Mouse (Mus musculus) CH12.LX (cell line): Measurements from ENCODE around the gene Rdh5. TPM values are rescaled to one million over a fixed set of nuclear protein-coding genes. Genes with fewer than 3 reads are reported as not detected.

ENCODE experiments used
- DNase-seq: peaks from one replicate; pipeline ENCODE4 v3.0.0-alpha.2; 2013; ENCODE audit errors: extremely low read depth
- H3K27ac ChIP-seq: 2 replicates; pipeline ENCODE4 v1.5.1; 2012; ENCODE audit warnings: low read depth, mild to moderate bottlenecking, control low read depth, moderate library complexity; ENCODE audit not compliant: insufficient read depth
- H3K27me3 ChIP-seq: replicated peaks from 2 replicates; pipeline ENCODE3; 2012; ENCODE audit warnings: inconsistent platforms
- H3K36me3 ChIP-seq, 2 experiments: replicated peaks in 1 of 2; 2 replicates each; pipeline versions ENCODE3 to v1.6.1; 2012; ENCODE audit warnings: inconsistent platforms in 1 of 2, low read length in 1 of 2, mild to moderate bottlenecking in 1 of 2, mixed read lengths in 1 of 2, moderate library complexity in 1 of 2; ENCODE audit not compliant: control insufficient read depth in 1 of 2, insufficient read depth in 1 of 2
- H3K4me1 ChIP-seq, 2 experiments: 2 replicates each; pipeline ENCODE4 v1.6.1; 2012; ENCODE audit warnings: inconsistent platforms in 1 of 2, moderate library complexity in 1 of 2; ENCODE audit not compliant: insufficient read depth in 2 of 2, control insufficient read depth in 1 of 2
- H3K4me2 ChIP-seq: 2 replicates; pipeline ENCODE4 v1.6.1; 2012; ENCODE audit warnings: low read depth, mild to moderate bottlenecking, control low read depth; ENCODE audit not compliant: poor library complexity, insufficient read depth, severe bottlenecking
- H3K4me3 ChIP-seq, 3 experiments: fragments of 150-350 bp in 1 of 3; sonication (generic) in 1 of 3; replicated peaks in 1 of 3; 2 replicates each; pipeline versions ENCODE3 to v1.5.1; 2011 to 2012; ENCODE audit warnings: low read depth in 2 of 3, low read length in 2 of 3, mild to moderate bottlenecking in 2 of 3, moderate library complexity in 2 of 3, control low read depth in 1 of 3, improper control_type of control experiment in 1 of 3, inconsistent platforms in 1 of 3, mixed read lengths in 1 of 3; ENCODE audit not compliant: poor library complexity in 1 of 3
- H3K79me2 ChIP-seq: replicated peaks from 2 replicates; pipeline ENCODE4 v1.6.1; 2012; ENCODE audit warnings: mild to moderate bottlenecking, moderate library complexity; ENCODE audit not compliant: control insufficient read depth, poor library complexity, insufficient read depth, severe bottlenecking; ENCODE audit errors: extremely low read depth
- H3K9ac ChIP-seq: 2 replicates; pipeline ENCODE4 v1.6.1; 2012; ENCODE audit warnings: low read depth, mild to moderate bottlenecking, control low read depth, moderate library complexity; ENCODE audit not compliant: insufficient read depth
- H3K9me3 ChIP-seq: replicated peaks from 2 replicates; pipeline ENCODE3; 2012; ENCODE audit warnings: low read length, inconsistent platforms, mixed read lengths
- CHD2 ChIP-seq: IDR thresholded peaks from 2 replicates; pipeline ENCODE4 v1.6.1; 2011; ENCODE audit warnings: low read length, improper control_type of control experiment
- CTCF ChIP-seq, 2 experiments: IDR thresholded peaks in 1 of 2; conservative IDR thresholded peaks in 1 of 2; 2 replicates each; pipeline ENCODE4 v1.5.1; 2011 to 2012; ENCODE audit warnings: low read depth in 2 of 2, low read length in 2 of 2, improper control_type of control experiment in 1 of 2, inconsistent platforms in 1 of 2, mild to moderate bottlenecking in 1 of 2, moderate library complexity in 1 of 2
- EP300 ChIP-seq: IDR thresholded peaks from 2 replicates; pipeline ENCODE4 v1.6.1; 2011; ENCODE audit warnings: low read length, improper control_type of control experiment
- ETS1 ChIP-seq: conservative IDR thresholded peaks from 2 replicates; pipeline ENCODE4 v1.6.1; 2012; ENCODE audit warnings: low read depth, mild to moderate bottlenecking, inconsistent platforms, low read length, improper control_type of control experiment, moderate library complexity
- GABPA ChIP-seq: IDR thresholded peaks from 2 replicates; pipeline ENCODE4 v1.6.1; 2012; ENCODE audit warnings: low read depth, low read length, improper control_type of control experiment, inconsistent platforms; ENCODE audit not compliant: insufficient replicate concordance
- JUN ChIP-seq: IDR thresholded peaks from 2 replicates; pipeline ENCODE4 v1.6.1; 2011; ENCODE audit warnings: low read depth, mild to moderate bottlenecking, low read length, improper control_type of control experiment, moderate library complexity; ENCODE audit not compliant: insufficient read depth
- KAT2A ChIP-seq: IDR thresholded peaks from 2 replicates; pipeline ENCODE4 v1.6.1; 2012; ENCODE audit warnings: low read length, improper control_type of control experiment, inconsistent platforms; ENCODE audit not compliant: insufficient replicate concordance
- MAZ ChIP-seq: IDR thresholded peaks from 2 replicates; pipeline ENCODE4 v1.6.1; 2012; ENCODE audit warnings: low read depth, mild to moderate bottlenecking, inconsistent platforms, low read length, improper control_type of control experiment, moderate library complexity
- MXI1 ChIP-seq: IDR thresholded peaks from 2 replicates; pipeline ENCODE4 v1.6.1; 2011; ENCODE audit warnings: mild to moderate bottlenecking, low read depth, low read length, improper control_type of control experiment
- NELFE ChIP-seq: IDR thresholded peaks from 2 replicates; pipeline ENCODE4 v1.6.1; 2011; ENCODE audit warnings: low read depth, low read length, improper control_type of control experiment
- NRF1 ChIP-seq: IDR thresholded peaks from 2 replicates; pipeline ENCODE4 v1.6.1; 2014; ENCODE audit warnings: low read depth, mild to moderate bottlenecking, inconsistent platforms, low read length, improper control_type of control experiment, moderate library complexity
- PAX5 ChIP-seq: IDR thresholded peaks from 2 replicates; pipeline ENCODE4 v1.6.1; 2012; ENCODE audit warnings: low read length, inconsistent platforms, mixed read lengths
- RAD21 ChIP-seq: IDR thresholded peaks from 2 replicates; pipeline ENCODE4 v1.6.1; 2011; ENCODE audit warnings: low read depth, mild to moderate bottlenecking, low read length, improper control_type of control experiment, moderate library complexity
- RCOR1 ChIP-seq: conservative IDR thresholded peaks from 2 replicates; pipeline ENCODE4 v1.6.1; 2012; ENCODE audit warnings: low read depth, mild to moderate bottlenecking, inconsistent platforms, low read length, improper control_type of control experiment
- TBP ChIP-seq: conservative IDR thresholded peaks from 2 replicates; pipeline ENCODE4 v1.6.1; 2011; ENCODE audit warnings: low read depth, low read length, improper control_type of control experiment
- UBTF ChIP-seq: IDR thresholded peaks from 2 replicates; pipeline ENCODE4 v1.6.1; 2012; ENCODE audit warnings: low read depth, mild to moderate bottlenecking, inconsistent platforms, low read length, improper control_type of control experiment, moderate library complexity
- USF1 ChIP-seq: IDR thresholded peaks from 2 replicates; pipeline ENCODE4 v1.6.1; 2014; ENCODE audit warnings: low read depth, mild to moderate bottlenecking, inconsistent platforms, low read length, improper control_type of control experiment
- USF2 ChIP-seq: conservative IDR thresholded peaks from 2 replicates; pipeline ENCODE4 v1.6.1; 2011; ENCODE audit warnings: low read depth, low read length, improper control_type of control experiment
- ZKSCAN1 ChIP-seq: IDR thresholded peaks from 2 replicates; pipeline ENCODE4 v1.6.1; 2012; ENCODE audit warnings: low read depth, inconsistent platforms, low read length, improper control_type of control experiment, borderline replicate concordance
- dilution Hi-C: fragments of 300-500 bp; cut with MboI; formaldehyde crosslinking; loops from 2 replicates; pipeline ENCODE4 v1.14.3; 2020; ENCODE audit warnings: low sequenced_read_pairs; ENCODE audit not compliant: extremely low pct_unique_long_range_greater_than_20kb, extremely low pct_ligation_motif_present
- in situ Hi-C: fragments of 300-500 bp; cut with MboI; formaldehyde crosslinking; loops from 3 replicates; pipeline ENCODE4 v1.14.3; 2019; ENCODE audit warnings: low sequenced_read_pairs, low pct_ligation_motif_present, low pct_unique_long_range_greater_than_20kb, mixed read lengths
- polyA plus RNA-seq: library from polyadenylated mRNA; unstranded; fragments of >175 nt; gene quantifications from 2 replicates; pipeline ENCODE4 v1.2.1, GENCODE M21; 2012; ENCODE audit warnings: low read depth; ENCODE audit not compliant: insufficient read length
- total RNA-seq, 2 experiments: library from RNA; depleted of rRNA; stranded (reverse); fragments of 300-350 nt in 1 of 2; fragments of >200 nt in 1 of 2; gene quantifications; 2 replicates each; pipeline ENCODE4 v1.2.3; 2012 to 2014

Gene Rdh5
- total and polyA plus RNA-seq, 3 experiments, result 4.3 to 6.2 (median 5.2) TPM

DNA sequence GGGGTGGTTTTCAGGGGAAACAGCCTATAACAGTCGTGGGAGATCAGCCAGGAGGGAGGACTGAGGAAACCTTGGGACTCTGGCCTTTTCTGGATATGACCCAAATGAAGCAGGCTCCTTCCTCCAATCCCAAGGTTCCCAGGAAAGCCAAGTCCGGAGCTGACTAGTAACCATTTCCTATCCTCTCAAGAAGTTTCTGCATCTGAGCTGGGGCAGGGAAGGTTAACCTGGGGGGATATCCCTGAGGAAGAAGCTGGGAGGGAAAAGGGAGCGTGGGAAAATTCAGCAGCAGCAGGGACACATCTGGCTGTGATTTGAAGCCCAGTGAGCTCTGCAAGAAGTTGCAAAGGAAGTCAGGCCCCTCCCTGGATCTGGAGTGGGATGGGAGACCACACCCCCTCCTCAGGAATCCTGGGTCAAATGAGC, 1.9 kb downstream of the Rdh5 start:
- Histone ChIP-seq H3K4me3 (no peak overlapping the region), H3K4me1 (peaks cover 6 to 21% of the 10 kb centered on the region in 2 experiments), H3K27ac (no peak overlapping the region), H3K9ac (no peak overlapping the region), H3K79me2 (no peaks in the 10 kb centered on the region), H3K4me2 (no peak overlapping the region), H3K36me3 (peaks cover 11 to 48% of the 10 kb centered on the region in 2 experiments), H3K27me3 (no peaks in the 10 kb centered on the region), H3K9me3 (no peaks in the 10 kb centered on the region)
- in situ Hi-C loops (no loop called here), dilution Hi-C loops (no loop called here)
- no peak for DNase-seq
- TF ChIP-seq TBP (no peak), RAD21 (no peak), USF2 (no peak), GABPA (no peak), EP300 (no peak), CTCF (conservative IDR thresholded peaks at IDR 0.05 in 1 of 2, IDR thresholded peaks at IDR 0.05 in 1 of 2; ENCODE audit: low read depth in 2 of 2, low read length in 2 of 2) (no peak), MAZ (no peak), KAT2A (no peak), JUN (no peak), MXI1 (no peak), CHD2 (no peak), NELFE (no peak), ZKSCAN1 (no peak), UBTF (no peak), ETS1 (no peak), RCOR1 (no peak), PAX5 (no peak)

DNA sequence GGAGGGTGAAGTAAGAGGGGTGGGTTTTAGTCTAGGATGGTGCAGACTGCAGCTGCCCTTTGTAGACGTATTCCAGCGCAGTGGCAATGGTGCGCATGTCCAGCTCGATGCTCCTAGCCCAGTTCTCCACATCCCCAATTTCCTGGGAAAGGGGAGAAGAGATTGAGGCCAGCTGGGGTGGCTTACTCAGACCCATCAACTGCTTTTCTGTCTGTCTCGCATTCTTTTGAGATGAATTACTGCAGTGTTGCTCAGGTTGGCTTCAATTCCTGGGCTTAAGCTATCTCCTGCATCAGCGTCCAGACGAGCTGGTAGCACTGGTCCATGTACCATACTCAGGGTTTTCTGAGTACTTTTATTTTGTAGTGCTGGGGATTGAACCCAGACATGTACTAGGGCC, 2.7 kb downstream of the Rdh5 start:
- Histone ChIP-seq H3K27ac (no peak overlapping the region), H3K36me3 (peaks cover 11 to 48% of the 10 kb centered on the region in 2 experiments), H3K4me2 (no peak overlapping the region), H3K4me3 (no peak overlapping the region), H3K9ac (no peak overlapping the region), H3K4me1 (peaks cover 6 to 21% of the 10 kb centered on the region in 2 experiments), H3K27me3 (no peaks in the 10 kb centered on the region), H3K9me3 (no peaks in the 10 kb centered on the region), H3K79me2 (no peaks in the 10 kb centered on the region)
- DNase-seq, result no peak
- dilution Hi-C loops (no loop called here), in situ Hi-C loops (no loop called here)
- TF ChIP-seq NRF1, result no peak
- no peak for TF ChIP-seq USF1
- TF ChIP-seq, all 38 proteins: peak for 0
